Mouse (Mus musculus): Measurements from ENCODE around the gene Fcho2.

The Fcho2 gene

GRCm38 (mm10) chr13:98680470-98681060, 134.7 kb downstream of the Fcho2 start:
- no peak for DNase-seq (ENCODE audit: low spot score in 2 of 2)

DNA sequence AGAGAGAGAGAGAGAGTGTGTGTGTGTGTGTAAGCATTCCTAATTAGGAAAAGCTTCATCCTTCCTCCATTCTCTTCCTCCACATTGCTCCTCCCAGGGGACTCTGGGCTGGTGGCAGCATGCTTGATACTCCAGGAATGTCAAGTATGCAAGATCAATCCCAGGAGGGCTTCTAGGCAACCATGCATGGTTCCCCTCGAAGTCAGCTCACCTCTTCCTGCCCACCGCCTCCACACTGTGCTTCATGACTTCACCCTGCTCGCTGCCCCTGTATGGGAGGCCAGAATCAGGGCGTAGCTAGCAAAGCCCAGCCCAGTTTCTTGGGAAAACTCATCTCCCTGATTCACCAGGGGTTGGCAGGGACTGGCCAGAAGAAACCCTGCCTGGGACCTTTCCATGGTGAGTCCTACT, 135.6 kb downstream of the Fcho2 start:
- no peak for DNase-seq (ENCODE audit: low spot score in 2 of 2)

DNA sequence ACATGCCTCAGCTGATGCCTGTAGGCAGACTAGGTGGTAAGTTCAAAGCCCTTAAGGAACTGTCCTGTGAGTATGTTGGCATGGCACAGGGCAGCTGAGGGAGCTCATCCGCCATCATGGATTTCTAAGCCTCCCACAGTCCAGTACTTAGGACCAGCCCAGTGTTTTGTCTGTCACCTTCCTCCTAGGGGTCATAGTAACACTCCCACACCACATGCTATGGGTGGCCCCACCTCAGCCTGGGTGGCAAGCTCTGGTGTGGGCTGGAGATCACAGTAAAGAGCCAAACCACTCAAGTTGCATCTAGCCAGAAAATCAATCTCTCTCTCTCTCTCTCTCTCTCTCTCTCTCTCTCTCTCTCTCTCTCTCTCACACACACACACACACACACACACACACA, 136.0 kb downstream of the Fcho2 start:
- DNase-seq (ENCODE audit: low spot score in 2 of 2): no peak

DNA sequence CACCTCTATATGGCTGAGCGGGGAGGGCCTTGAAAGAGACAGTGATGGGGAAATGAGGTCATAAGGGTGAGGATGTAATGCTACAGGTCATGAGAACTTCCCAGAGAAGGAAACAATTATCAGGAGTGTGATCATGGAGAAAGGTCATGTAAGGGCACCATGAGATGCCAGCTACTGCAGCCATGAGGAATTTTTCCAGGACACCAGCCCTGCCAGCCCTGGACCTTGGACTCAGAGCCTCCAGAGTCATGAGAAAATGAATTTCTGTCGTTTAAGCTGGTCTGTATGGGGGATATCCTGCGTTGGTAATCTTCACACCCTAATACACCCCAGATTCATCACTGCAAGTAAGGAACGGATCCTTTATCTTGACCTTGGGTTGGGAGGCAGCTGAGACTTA, 141.3 kb downstream of the Fcho2 start:
- no peak for DNase-seq (ENCODE audit: low spot score in 2 of 2)

All from natural killer cell, adult 2 months (primary cell).